Mouse (Mus musculus): Measurements from ENCODE around the gene Ano6. TPM values are rescaled to one million over a fixed set of nuclear protein-coding genes. Genes with fewer than 3 reads are reported as not detected.

Gene Ano6
- polyA plus RNA-seq, 1 experiment from 2014 or later: 66.2 TPM

GRCm38 (mm10) chr15:95762661-95763303 lies 27.9 kb upstream of the Ano6 start:
- 0 out of 2 replicates have a peak, but pooled peaks cover under 1% of the 10 kb centered on the region for H3K4me1 ChIP-seq (replicated peaks; ENCODE audit: control insufficient read depth, insufficient read depth, low read length)
- H3K4me3 ChIP-seq (ENCODE audit: low read depth, low read length): no peak overlapping the region
- H3K9me3 ChIP-seq (ENCODE audit: control insufficient read depth, low read length): no peaks in the 10 kb centered on the region
- ATAC-seq (replicated peaks; ENCODE audit: low FRiP score, low TSS enrichment, low read depth): peak; percentile 87; the same call in 1 of the 2 replicates
- H3K4me2 ChIP-seq (ENCODE audit: low read length): no peak overlapping the region
- no peak overlapping the region for H3K27ac ChIP-seq (ENCODE audit: low read depth)
- WGBS: 36% methylated on average over 12 of the region's 12 CpGs
- no peak overlapping the region for H3K9ac ChIP-seq (ENCODE audit: low read length)
- DNase-seq (ENCODE audit: low spot score): peak; percentile 88
- H3K27me3 ChIP-seq (replicated peaks; ENCODE audit: control insufficient read depth, insufficient read depth, low read length): no peaks in the 10 kb centered on the region
- H3K36me3 ChIP-seq (ENCODE audit: control insufficient read depth, insufficient read depth, low read length): no peaks in the 10 kb centered on the region

- no peak overlapping the region for H3K4me3 ChIP-seq (ENCODE audit: low read depth, low read length)
- no peak overlapping the region for H3K9ac ChIP-seq (ENCODE audit: low read length)
- H3K9me3 ChIP-seq (ENCODE audit: control insufficient read depth, low read length): no peaks in the 10 kb centered on the region
- WGBS: 40% methylated on average over 6 of the region's 6 CpGs
- no peaks in the 10 kb centered on the region for H3K36me3 ChIP-seq (ENCODE audit: control insufficient read depth, insufficient read depth, low read length)
- DNase-seq (ENCODE audit: low spot score): no peak
- H3K27me3 ChIP-seq (replicated peaks; ENCODE audit: control insufficient read depth, insufficient read depth, low read length): no peaks in the 10 kb centered on the region
- H3K27ac ChIP-seq (ENCODE audit: low read depth): no peak overlapping the region
- ATAC-seq (replicated peaks; ENCODE audit: low FRiP score, low TSS enrichment, low read depth): no peak
- H3K4me2 ChIP-seq (ENCODE audit: low read length): no peak overlapping the region
- H3K4me1 ChIP-seq (replicated peaks; ENCODE audit: control insufficient read depth, insufficient read depth, low read length): no peaks in the 10 kb centered on the region
These were observed 27.2 kb upstream of the Ano6 start for GRCm38 (mm10) chr15:95763464-95763863.

- H3K36me3 ChIP-seq (ENCODE audit: control insufficient read depth, insufficient read depth, low read length): no peaks in the 10 kb centered on the region
- DNase-seq (ENCODE audit: low spot score) (no peak), ATAC-seq (replicated peaks; ENCODE audit: low FRiP score, low TSS enrichment, low read depth) (no peak)
- no peak overlapping the region for H3K9ac ChIP-seq (ENCODE audit: low read length)
- no peaks in the 10 kb centered on the region for H3K4me1 ChIP-seq (replicated peaks; ENCODE audit: control insufficient read depth, insufficient read depth, low read length)
- no peaks in the 10 kb centered on the region for H3K27me3 ChIP-seq (replicated peaks; ENCODE audit: control insufficient read depth, insufficient read depth, low read length)
- H3K9me3 ChIP-seq (ENCODE audit: control insufficient read depth, low read length): no peaks in the 10 kb centered on the region
- no peak overlapping the region for H3K27ac ChIP-seq (ENCODE audit: low read depth)
- no peak overlapping the region for H3K4me2 ChIP-seq (ENCODE audit: low read length)
- no peak overlapping the region for H3K4me3 ChIP-seq (ENCODE audit: low read depth, low read length)
- WGBS: 90% methylated on average over 8 of the region's 8 CpGs
These were observed 25.4 kb upstream of the Ano6 start for GRCm38 (mm10) chr15:95765271-95765670.

GRCm38 (mm10) chr15:95765936-95766335 lies 24.7 kb upstream of the Ano6 start:
- H3K27me3 ChIP-seq (replicated peaks; ENCODE audit: control insufficient read depth, insufficient read depth, low read length): no peaks in the 10 kb centered on the region
- H3K4me1 ChIP-seq (replicated peaks; ENCODE audit: control insufficient read depth, insufficient read depth, low read length): no peaks in the 10 kb centered on the region
- H3K9me3 ChIP-seq (ENCODE audit: control insufficient read depth, low read length): no peaks in the 10 kb centered on the region
- ATAC-seq (replicated peaks; ENCODE audit: low FRiP score, low TSS enrichment, low read depth) (no peak), DNase-seq (ENCODE audit: low spot score) (no peak)
- H3K4me2 ChIP-seq (ENCODE audit: low read length): no peak overlapping the region
- no peaks in the 10 kb centered on the region for H3K36me3 ChIP-seq (ENCODE audit: control insufficient read depth, insufficient read depth, low read length)
- H3K4me3 ChIP-seq (ENCODE audit: low read depth, low read length): no peak overlapping the region
- WGBS: 83% methylated on average over 6 of the region's 6 CpGs
- no peak overlapping the region for H3K27ac ChIP-seq (ENCODE audit: low read depth)
- H3K9ac ChIP-seq (ENCODE audit: low read length): no peak overlapping the region

GRCm38 (mm10) chr15:95767825-95768224 lies 22.8 kb upstream of the Ano6 start:
- H3K9ac ChIP-seq (ENCODE audit: low read length): no peak overlapping the region
- 69% methylated on average over 7 of the region's 7 CpGs for WGBS
- ATAC-seq (replicated peaks; ENCODE audit: low FRiP score, low TSS enrichment, low read depth): no peak
- H3K9me3 ChIP-seq (ENCODE audit: control insufficient read depth, low read length): no peaks in the 10 kb centered on the region
- H3K36me3 ChIP-seq (ENCODE audit: control insufficient read depth, insufficient read depth, low read length): no peaks in the 10 kb centered on the region
- H3K4me1 ChIP-seq (replicated peaks; ENCODE audit: control insufficient read depth, insufficient read depth, low read length): no peaks in the 10 kb centered on the region
- DNase-seq (ENCODE audit: low spot score): no peak
- H3K27me3 ChIP-seq (replicated peaks; ENCODE audit: control insufficient read depth, insufficient read depth, low read length): no peaks in the 10 kb centered on the region
- no peak overlapping the region for H3K4me2 ChIP-seq (ENCODE audit: low read length)
- no peak overlapping the region for H3K4me3 ChIP-seq (ENCODE audit: low read depth, low read length)
- H3K27ac ChIP-seq (ENCODE audit: low read depth): no peak overlapping the region

- 91% methylated on average over 5 of the region's 5 CpGs for WGBS
- no peak for ATAC-seq (replicated peaks; ENCODE audit: low FRiP score, low TSS enrichment, low read depth)
These were observed 21.9 kb upstream of the Ano6 start for GRCm38 (mm10) chr15:95768703-95769102.

GRCm38 (mm10) chr15:95769576-95769975 lies 21.1 kb upstream of the Ano6 start:
- 79% methylated on average over 4 of the region's 4 CpGs for WGBS
- H3K4me2 ChIP-seq (ENCODE audit: low read length): no peak overlapping the region
- no peak for ATAC-seq (replicated peaks; ENCODE audit: low FRiP score, low TSS enrichment, low read depth)
- no peaks in the 10 kb centered on the region for H3K27me3 ChIP-seq (replicated peaks; ENCODE audit: control insufficient read depth, insufficient read depth, low read length)
- DNase-seq (ENCODE audit: low spot score): no peak
- H3K4me1 ChIP-seq (replicated peaks; ENCODE audit: control insufficient read depth, insufficient read depth, low read length): no peaks in the 10 kb centered on the region
- no peak overlapping the region for H3K27ac ChIP-seq (ENCODE audit: low read depth)
- H3K9ac ChIP-seq (ENCODE audit: low read length): no peak overlapping the region
- H3K4me3 ChIP-seq (ENCODE audit: low read depth, low read length): no peak overlapping the region
- H3K36me3 ChIP-seq (ENCODE audit: control insufficient read depth, insufficient read depth, low read length): no peaks in the 10 kb centered on the region
- no peaks in the 10 kb centered on the region for H3K9me3 ChIP-seq (ENCODE audit: control insufficient read depth, low read length)

More at GRCm38 (mm10) chr15:95768703-95769102, 21.9 kb upstream of the Ano6 start:
- no peak overlapping the region for H3K4me2 ChIP-seq (ENCODE audit: low read length)
- H3K36me3 ChIP-seq (ENCODE audit: control insufficient read depth, insufficient read depth, low read length): no peaks in the 10 kb centered on the region
- no peaks in the 10 kb centered on the region for H3K27me3 ChIP-seq (replicated peaks; ENCODE audit: control insufficient read depth, insufficient read depth, low read length)
- no peaks in the 10 kb centered on the region for H3K4me1 ChIP-seq (replicated peaks; ENCODE audit: control insufficient read depth, insufficient read depth, low read length)
- H3K27ac ChIP-seq (ENCODE audit: low read depth): no peak overlapping the region
- no peak for DNase-seq (ENCODE audit: low spot score)
- no peaks in the 10 kb centered on the region for H3K9me3 ChIP-seq (ENCODE audit: control insufficient read depth, low read length)
- H3K4me3 ChIP-seq (ENCODE audit: low read depth, low read length): no peak overlapping the region
- no peak overlapping the region for H3K9ac ChIP-seq (ENCODE audit: low read length)

- no peaks in the 10 kb centered on the region for H3K4me1 ChIP-seq (replicated peaks; ENCODE audit: control insufficient read depth, insufficient read depth, low read length)
- no peak for ATAC-seq (replicated peaks; ENCODE audit: low FRiP score, low TSS enrichment, low read depth)
- H3K27me3 ChIP-seq (replicated peaks; ENCODE audit: control insufficient read depth, insufficient read depth, low read length): no peaks in the 10 kb centered on the region
- H3K4me3 ChIP-seq (ENCODE audit: low read depth, low read length): no peak overlapping the region
- DNase-seq (ENCODE audit: low spot score): no peak
- H3K9me3 ChIP-seq (ENCODE audit: control insufficient read depth, low read length): no peaks in the 10 kb centered on the region
- WGBS: 86% methylated on average over 2 of the region's 2 CpGs
- H3K36me3 ChIP-seq (ENCODE audit: control insufficient read depth, insufficient read depth, low read length): no peaks in the 10 kb centered on the region
- H3K9ac ChIP-seq (ENCODE audit: low read length): no peak overlapping the region
- H3K4me2 ChIP-seq (ENCODE audit: low read length): no peak overlapping the region
- H3K27ac ChIP-seq (ENCODE audit: low read depth): no peak overlapping the region
These were observed 20.3 kb upstream of the Ano6 start for GRCm38 (mm10) chr15:95770307-95770706.

GRCm38 (mm10) chr15:95772374-95772773 lies 18.3 kb upstream of the Ano6 start:
- no peak overlapping the region for H3K4me3 ChIP-seq (ENCODE audit: low read depth, low read length)
- WGBS: 63% methylated on average over 13 of the region's 13 CpGs
- no peaks in the 10 kb centered on the region for H3K9me3 ChIP-seq (ENCODE audit: control insufficient read depth, low read length)
- H3K36me3 ChIP-seq (ENCODE audit: control insufficient read depth, insufficient read depth, low read length): no peaks in the 10 kb centered on the region
- no peaks in the 10 kb centered on the region for H3K4me1 ChIP-seq (replicated peaks; ENCODE audit: control insufficient read depth, insufficient read depth, low read length)
- no peak for DNase-seq (ENCODE audit: low spot score)
- H3K4me2 ChIP-seq (ENCODE audit: low read length): no peak overlapping the region
- ATAC-seq (replicated peaks; ENCODE audit: low FRiP score, low TSS enrichment, low read depth): no peak
- H3K9ac ChIP-seq (ENCODE audit: low read length): no peak overlapping the region
- H3K27ac ChIP-seq (ENCODE audit: low read depth): no peak overlapping the region
- H3K27me3 ChIP-seq (replicated peaks; ENCODE audit: control insufficient read depth, insufficient read depth, low read length): no peaks in the 10 kb centered on the region
